Mouse (Mus musculus) brain, embryonic 14.5 days (tissue): ENCODE measurements around the gene Moap1.

Experiments
- CTCF ChIP-seq: fragments of 200-500 bp; IDR thresholded peaks from 2 replicates; pipeline ENCODE4 v1.5.1; 2012; ENCODE audit warnings: inconsistent platforms, mild to moderate bottlenecking, moderate library complexity, borderline replicate concordance; ENCODE audit not compliant: insufficient read depth, insufficient read length; ENCODE audit errors: extremely low read depth
- POLR2A ChIP-seq: fragments of 200-500 bp; IDR thresholded peaks from 2 replicates; pipeline ENCODE4 v1.6.1; 2012; ENCODE audit warnings: mild to moderate bottlenecking, inconsistent platforms, borderline replicate concordance; ENCODE audit not compliant: poor library complexity, insufficient read depth, insufficient read length, severe bottlenecking; ENCODE audit errors: extremely low read depth

GRCm38 (mm10) chr12:102778151-102778550 lies 34.7 kb upstream of the Moap1 start:
- no peak for TF ChIP-seq CTCF
- no peak for TF ChIP-seq POLR2A
